Mouse (Mus musculus): ENCODE data around the gene Gm10563. TPM values are rescaled to one million over a fixed set of nuclear protein-coding genes. Genes with fewer than 3 reads are reported as not detected.
A peak's percentile ranks its signal among the peaks of the same experiment; 100 is the strongest.

The Gm10563 gene
- total and polyA plus RNA-seq, 3 experiments, result not detected

- H3K27ac ChIP-seq, result no peak overlapping the region
- no peak for DNase-seq
- no peaks in the 10 kb centered on the region for H3K4me1 ChIP-seq (ENCODE audit: control insufficient read depth, insufficient read depth, low read length)
- H3K79me2 ChIP-seq (replicated peaks; ENCODE audit: control insufficient read depth, insufficient read depth, low read length), result no peaks in the 10 kb centered on the region
- WGBS, result 59% methylated on average over 12 of the region's 12 CpGs
- intact Hi-C loops (cut with DNase I), result no loop called here
- no peaks in the 10 kb centered on the region for H3K27me3 ChIP-seq (ENCODE audit: control insufficient read depth, insufficient read depth, low read length)
- H3K36me3 ChIP-seq (ENCODE audit: control insufficient read depth, insufficient read depth, low read length), result no peaks in the 10 kb centered on the region
- no peak overlapping the region for H3K4me3 ChIP-seq
- TF ChIP-seq POLR2A (IDR thresholded peaks at IDR 0.05; ENCODE audit: insufficient read depth, low read depth, low read length) (no peak), EP300 (IDR thresholded peaks at IDR 0.05; ENCODE audit: insufficient read depth, low read depth, low read length) (no peak), CTCF (IDR thresholded peaks at IDR 0.05) (no peak)
- no peak overlapping the region for H3K9ac ChIP-seq (ENCODE audit: low read depth, low read length)
Measured at GRCm38 (mm10) chr4:155660641-155661040, 15.4 kb upstream of the Gm10563 start.

GRCm38 (mm10) chr4:155658961-155659360, 13.8 kb upstream of the Gm10563 start:
- Histone ChIP-seq H3K9ac (ENCODE audit: low read depth, low read length) (no peak overlapping the region), H3K27me3 (ENCODE audit: control insufficient read depth, insufficient read depth, low read length) (no peaks in the 10 kb centered on the region), H3K4me3 (no peak overlapping the region), H3K4me1 (ENCODE audit: control insufficient read depth, insufficient read depth, low read length) (peaks cover under 1% of the 10 kb centered on the region; the same call in 1 of the 2 replicates), H3K79me2 (replicated peaks; ENCODE audit: control insufficient read depth, insufficient read depth, low read length) (no peaks in the 10 kb centered on the region), H3K36me3 (ENCODE audit: control insufficient read depth, insufficient read depth, low read length) (no peaks in the 10 kb centered on the region), H3K27ac (no peak overlapping the region)
- DNase-seq, result no peak
- 95% methylated on average over 10 of the region's 10 CpGs for WGBS
- TF ChIP-seq EP300 (IDR thresholded peaks at IDR 0.05; ENCODE audit: insufficient read depth, low read depth, low read length), result no peak
- no peak for TF ChIP-seq CTCF (IDR thresholded peaks at IDR 0.05)
- TF ChIP-seq POLR2A (IDR thresholded peaks at IDR 0.05; ENCODE audit: insufficient read depth, low read depth, low read length), result no peak
- intact Hi-C loops (cut with DNase I), result no loop called here

- WGBS, result 91% methylated on average over 13 of the region's 13 CpGs
- no peaks in the 10 kb centered on the region for H3K36me3 ChIP-seq (ENCODE audit: control insufficient read depth, insufficient read depth, low read length)
- no peaks in the 10 kb centered on the region for H3K79me2 ChIP-seq (replicated peaks; ENCODE audit: control insufficient read depth, insufficient read depth, low read length)
- TF ChIP-seq POLR2A (IDR thresholded peaks at IDR 0.05; ENCODE audit: insufficient read depth, low read depth, low read length), result no peak
- no peak for TF ChIP-seq CTCF (IDR thresholded peaks at IDR 0.05)
- TF ChIP-seq EP300 (IDR thresholded peaks at IDR 0.05; ENCODE audit: insufficient read depth, low read depth, low read length), result no peak
- peaks cover 2% of the 10 kb centered on the region for H3K4me1 ChIP-seq (ENCODE audit: control insufficient read depth, insufficient read depth, low read length)
- H3K27ac ChIP-seq, result no peak overlapping the region
- H3K9ac ChIP-seq (ENCODE audit: low read depth, low read length), result no peak overlapping the region
- DNase-seq, result no peak
- H3K4me3 ChIP-seq, result no peak overlapping the region
- H3K27me3 ChIP-seq (ENCODE audit: control insufficient read depth, insufficient read depth, low read length), result peaks cover 3% of the 10 kb centered on the region; the same call in 1 of the 2 replicates
- intact Hi-C loops (cut with DNase I), result no loop called here
Measured at GRCm38 (mm10) chr4:155656214-155656751, 11.1 kb upstream of the Gm10563 start.

GRCm38 (mm10) chr4:155654456-155655298, 9.5 kb upstream of the Gm10563 start:
- H3K4me3 ChIP-seq, result peak overlapping the region; percentile 28
- H3K4me1 ChIP-seq (ENCODE audit: control insufficient read depth, insufficient read depth, low read length), result peaks cover 2% of the 10 kb centered on the region
- 0 out of 2 replicates have a peak, but pooled peaks have one; percentile 20 for TF ChIP-seq POLR2A (IDR thresholded peaks at IDR 0.05; ENCODE audit: insufficient read depth, low read depth, low read length)
- TF ChIP-seq CTCF (IDR thresholded peaks at IDR 0.05), result no peak
- H3K27ac ChIP-seq, result no peak overlapping the region; the same call in 1 of the 2 replicates
- DNase-seq, result peak in 1 of 2 experiments; percentile 65
- WGBS, result 16% methylated on average over 51 of the region's 52 CpGs
- H3K36me3 ChIP-seq (ENCODE audit: control insufficient read depth, insufficient read depth, low read length), result no peaks in the 10 kb centered on the region
- H3K79me2 ChIP-seq (replicated peaks; ENCODE audit: control insufficient read depth, insufficient read depth, low read length), result no peaks in the 10 kb centered on the region
- H3K9ac ChIP-seq (ENCODE audit: low read depth, low read length), result peak overlapping the region; percentile 62
- peaks cover 3% of the 10 kb centered on the region; the same call in 1 of the 2 replicates for H3K27me3 ChIP-seq (ENCODE audit: control insufficient read depth, insufficient read depth, low read length)
- intact Hi-C loops (cut with DNase I), result no loop called here

- Histone ChIP-seq H3K4me3 (peak overlapping the region; percentile 28), H3K4me1 (ENCODE audit: control insufficient read depth, insufficient read depth, low read length) (peaks cover 2% of the 10 kb centered on the region), H3K27me3 (ENCODE audit: control insufficient read depth, insufficient read depth, low read length) (peaks cover 3% of the 10 kb centered on the region; the same call in 1 of the 2 replicates), H3K79me2 (replicated peaks; ENCODE audit: control insufficient read depth, insufficient read depth, low read length) (no peaks in the 10 kb centered on the region), H3K36me3 (ENCODE audit: control insufficient read depth, insufficient read depth, low read length) (no peaks in the 10 kb centered on the region), H3K9ac (ENCODE audit: low read depth, low read length) (no peak overlapping the region; the same call in 1 of the 2 replicates), H3K27ac (no peak overlapping the region; the same call in 1 of the 2 replicates)
- WGBS, result 14% methylated on average over 6 of the region's 6 CpGs
- intact Hi-C loops (cut with DNase I), result no loop called here
- DNase-seq, result peak in 1 of 2 experiments; percentile 66
- TF ChIP-seq CTCF (IDR thresholded peaks at IDR 0.05) (no peak), POLR2A (IDR thresholded peaks at IDR 0.05; ENCODE audit: insufficient read depth, low read depth, low read length) (no peak), EP300 (IDR thresholded peaks at IDR 0.05; ENCODE audit: insufficient read depth, low read depth, low read length) (no peak)
Measured at GRCm38 (mm10) chr4:155654183-155654455, 8.9 kb upstream of the Gm10563 start.
